Mouse (Mus musculus) heart, postnatal 0 days (tissue): ENCODE data around the gene Prss27. TPM values are rescaled to one million over a fixed set of nuclear protein-coding genes. Genes with fewer than 3 reads are reported as not detected.
A peak's percentile ranks its signal among the peaks of the same experiment; 100 is the strongest.

Source experiments
- ATAC-seq: fragments of 200-750 bp; cut with Nextera tagmentation; 2 replicates; pipeline ENCODE4 v1.8.0; 2017; ENCODE audit warnings: low read depth, moderate number of reproducible peaks, moderate library complexity; ENCODE audit not compliant: insufficient read depth
- DNase-seq: peaks from one replicate; pipeline ENCODE4 v3.0.0-alpha.2; 2016; ENCODE audit warnings: low spot score
- H3K27ac ChIP-seq: fragments of 300-500 bp; sonication (generic); 2 replicates; pipeline ENCODE4 v1.5.1; 2014; ENCODE audit warnings: low read depth, mild to moderate bottlenecking
- H3K27me3 ChIP-seq: fragments of 300-500 bp; sonication (generic); 2 replicates; pipeline ENCODE4 v1.6.1; 2014; ENCODE audit warnings: low read length, mixed read lengths; ENCODE audit not compliant: control insufficient read depth, insufficient read depth
- H3K36me3 ChIP-seq: fragments of 300-500 bp; sonication (generic); replicated peaks from 2 replicates; pipeline ENCODE4 v1.6.1; 2014; ENCODE audit warnings: low read length, mixed read lengths; ENCODE audit not compliant: control insufficient read depth, insufficient read depth
- H3K4me1 ChIP-seq: fragments of 300-500 bp; sonication (generic); 2 replicates; pipeline ENCODE4 v1.6.1; 2014; ENCODE audit warnings: antibody characterized with exemption; ENCODE audit not compliant: control insufficient read depth, insufficient read depth
- H3K4me2 ChIP-seq: fragments of 300-500 bp; sonication (generic); 2 replicates; pipeline ENCODE4 v1.6.1; 2014; ENCODE audit warnings: low read depth, mild to moderate bottlenecking, low read length, moderate library complexity
- H3K4me3 ChIP-seq: fragments of 300-500 bp; sonication (generic); 2 replicates; pipeline ENCODE4 v1.5.1; 2014; ENCODE audit warnings: low read depth, low read length
- H3K9ac ChIP-seq: fragments of 300-500 bp; sonication (generic); replicated peaks from 2 replicates; pipeline ENCODE4 v1.6.1; 2014; ENCODE audit warnings: low read depth, low read length, mixed read lengths
- H3K9me3 ChIP-seq: fragments of 300-500 bp; sonication (generic); replicated peaks from 2 replicates; pipeline ENCODE4 v1.6.1; 2016; ENCODE audit warnings: low read length; ENCODE audit not compliant: control insufficient read depth
- CTCF ChIP-seq: IDR thresholded peaks from 2 replicates; pipeline ENCODE4 v1.5.1; 2016; ENCODE audit warnings: antibody characterized with exemption, control low read depth, low read depth
- EP300 ChIP-seq: IDR thresholded peaks from 2 replicates; pipeline ENCODE4 v1.6.1; 2016; ENCODE audit warnings: antibody characterized with exemption, low read depth
- WGBS: fragments of 180-500 bp; shearing (Covaris S2); extraction: QIAGEN DNeasy Blood & Tissue Kit; methylation state at CpG from one replicate; pipeline ENCODE4 v1.1.7; 2014; 5-methylcytosine and 5-hydroxymethylcytosine counted together
- polyA plus RNA-seq: library from polyadenylated mRNA; unstranded; fragments of >200 nt; fragmentation: Nextera tagmentation; extraction: Ambion mirVana; gene quantifications from 2 replicates; pipeline ENCODE4 v1.2.1, GENCODE M21; 2015
- total RNA-seq: library from RNA; depleted of rRNA; stranded (reverse); fragments of >200 nt; gene quantifications from 2 replicates; pipeline ENCODE4 v1.2.3, GENCODE M21; 2014; ENCODE audit warnings: low replicate concordance

Prss27 gene
- total and polyA plus RNA-seq, 2 experiments from 2014 or later: 0.99 TPM; not detected in 1

DNA sequence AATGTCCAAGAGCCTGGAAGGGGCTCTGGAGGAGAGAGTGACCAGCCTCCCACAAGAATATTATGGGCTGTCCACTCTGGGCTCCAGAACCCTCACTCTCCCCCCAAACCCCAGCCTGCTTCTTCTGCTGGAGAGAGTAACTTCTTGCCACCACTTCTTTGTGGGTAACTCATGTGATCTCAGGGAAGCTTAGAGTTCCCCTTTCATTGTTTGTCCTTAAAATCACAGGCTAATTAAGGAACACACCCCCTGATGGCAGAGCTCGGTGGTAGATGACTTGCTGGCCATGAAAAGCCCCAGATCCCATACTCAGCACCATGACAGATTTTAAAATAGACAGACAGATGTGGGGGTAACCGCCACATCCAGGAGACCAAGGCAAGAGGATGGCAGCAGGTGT lies 31.0 kb upstream of the Prss27 start:
- no peak for ATAC-seq
- no peak overlapping the region for H3K4me2 ChIP-seq
- no peaks in the 10 kb centered on the region for H3K36me3 ChIP-seq
- no peaks in the 10 kb centered on the region for H3K9me3 ChIP-seq
- 0 out of 2 replicates have a peak, but pooled peaks cover 5% of the 10 kb centered on the region for H3K27me3 ChIP-seq
- TF ChIP-seq CTCF: no peak
- no peak overlapping the region for H3K4me3 ChIP-seq
- DNase-seq: no peak
- 35% methylated on average over 2 of the region's 2 CpGs for WGBS
- no peak overlapping the region for H3K9ac ChIP-seq
- no peaks in the 10 kb centered on the region for H3K4me1 ChIP-seq
- no peak overlapping the region for H3K27ac ChIP-seq

DNA sequence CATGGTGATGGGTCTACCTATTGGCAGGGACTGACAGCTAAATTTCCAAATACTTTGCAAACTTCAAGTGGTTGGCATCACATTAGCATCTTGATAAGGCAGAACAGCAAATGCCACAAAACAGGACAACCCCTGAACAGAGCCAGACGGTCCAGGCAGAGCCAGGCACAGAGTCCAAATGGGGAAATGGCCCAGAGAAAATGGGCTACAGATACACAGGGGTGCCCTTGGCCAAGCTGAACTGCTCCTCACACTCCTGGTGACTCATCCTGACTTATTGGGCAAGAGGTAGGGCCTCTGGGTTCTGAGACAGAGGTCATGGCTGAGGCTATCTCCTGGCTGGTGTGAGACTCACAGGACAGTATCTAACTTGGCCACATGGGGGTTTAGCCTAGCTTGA lies 30.6 kb upstream of the Prss27 start:
- H3K4me1 ChIP-seq: no peaks in the 10 kb centered on the region
- H3K27ac ChIP-seq: no peak overlapping the region
- no peaks in the 10 kb centered on the region for H3K36me3 ChIP-seq
- TF ChIP-seq EP300 (no peak), CTCF (no peak)
- H3K9ac ChIP-seq: no peak overlapping the region
- 0 out of 2 replicates have a peak, but pooled peaks cover 5% of the 10 kb centered on the region for H3K27me3 ChIP-seq
- H3K4me2 ChIP-seq: no peak overlapping the region
- no peak overlapping the region for H3K4me3 ChIP-seq
- no peak for DNase-seq
- WGBS: 57% methylated on average over 1 of the region's 1 CpGs
- no peak for ATAC-seq
- no peaks in the 10 kb centered on the region for H3K9me3 ChIP-seq

DNA sequence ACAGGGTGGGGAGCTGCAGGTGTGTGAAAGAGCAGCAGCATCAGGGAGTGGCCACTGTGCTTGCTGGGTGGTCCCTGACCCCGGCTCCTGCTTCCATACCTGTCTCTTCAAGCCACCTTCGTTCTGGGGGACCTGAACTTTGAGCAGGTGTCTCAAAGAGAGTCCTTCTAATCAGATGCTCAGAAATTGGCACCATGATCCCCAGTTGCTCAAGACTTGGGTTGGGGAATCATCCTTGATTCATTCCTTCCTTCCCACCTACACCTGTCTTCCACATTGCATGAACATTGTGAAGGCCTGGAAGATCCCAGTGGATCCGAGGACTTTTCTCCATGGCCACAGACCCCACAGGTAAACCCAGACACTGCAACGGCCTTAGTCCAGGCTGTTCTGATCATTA lies 29.8 kb upstream of the Prss27 start:
- Histone ChIP-seq H3K36me3 (no peaks in the 10 kb centered on the region), H3K9me3 (no peaks in the 10 kb centered on the region), H3K4me1 (no peaks in the 10 kb centered on the region), H3K4me3 (no peak overlapping the region), H3K27me3 (0 out of 2 replicates have a peak, but pooled peaks cover 5% of the 10 kb centered on the region), H3K4me2 (no peak overlapping the region), H3K9ac (no peak overlapping the region), H3K27ac (no peak overlapping the region)
- TF ChIP-seq EP300: no peak
- no peak for TF ChIP-seq CTCF
- no peak for ATAC-seq
- 65% methylated on average over 4 of the region's 4 CpGs for WGBS
- DNase-seq: no peak

DNA sequence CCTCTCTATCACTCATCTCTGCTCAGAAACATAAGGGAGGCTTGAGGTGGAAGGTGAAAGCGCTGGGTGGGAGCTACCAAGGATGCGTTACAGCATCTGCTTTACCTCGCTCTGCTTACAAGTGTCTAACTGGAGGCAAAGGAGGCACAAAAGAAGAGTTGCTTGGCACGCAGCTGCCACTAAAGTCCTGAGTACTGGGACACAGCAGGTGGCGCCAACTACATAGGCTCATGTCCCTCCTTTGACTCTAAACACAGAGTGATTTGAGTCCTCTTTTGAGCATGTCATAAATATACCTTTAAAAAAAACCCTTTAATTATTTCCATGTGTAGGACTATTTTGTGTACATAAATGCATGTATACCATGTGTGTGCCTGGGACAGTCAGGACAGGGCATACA lies 28.3 kb upstream of the Prss27 start:
- Histone ChIP-seq H3K36me3 (no peaks in the 10 kb centered on the region), H3K4me3 (no peak overlapping the region), H3K27me3 (0 out of 2 replicates have a peak, but pooled peaks cover 5% of the 10 kb centered on the region), H3K9ac (no peak overlapping the region), H3K9me3 (no peaks in the 10 kb centered on the region), H3K4me2 (no peak overlapping the region), H3K27ac (no peak overlapping the region), H3K4me1 (no peaks in the 10 kb centered on the region)
- TF ChIP-seq CTCF (peak; percentile 41), EP300 (no peak)
- peak; percentile 20 for DNase-seq
- 58% methylated on average over 5 of the region's 5 CpGs for WGBS
- no peak for ATAC-seq

DNA sequence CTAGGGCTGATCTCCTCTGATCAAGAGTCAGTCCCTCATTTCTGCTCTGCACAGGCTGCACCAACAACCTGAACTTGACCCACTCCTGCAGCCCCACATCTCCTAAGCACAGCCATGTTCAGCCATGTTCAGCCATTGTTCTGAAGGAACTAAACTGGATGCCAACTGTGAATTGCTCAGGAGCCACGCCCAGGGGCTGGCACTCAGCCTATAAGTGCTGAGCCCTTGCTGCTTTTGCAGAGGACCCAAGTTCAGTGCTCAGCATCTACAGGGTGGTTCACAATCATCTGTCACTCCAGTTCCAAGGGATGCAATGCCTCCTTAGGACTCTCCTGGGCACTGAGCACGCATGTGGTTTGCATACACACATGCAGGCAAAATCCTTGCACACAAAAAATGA lies 25.0 kb upstream of the Prss27 start:
- H3K9ac ChIP-seq: no peak overlapping the region
- 0 out of 2 replicates have a peak, but pooled peaks cover under 1% of the 10 kb centered on the region for H3K27me3 ChIP-seq
- no peak overlapping the region for H3K27ac ChIP-seq
- no peak overlapping the region for H3K4me3 ChIP-seq
- WGBS: 80% methylated on average over 2 of the region's 2 CpGs
- no peak overlapping the region for H3K4me2 ChIP-seq
- no peaks in the 10 kb centered on the region for H3K36me3 ChIP-seq
- no peaks in the 10 kb centered on the region for H3K4me1 ChIP-seq
- no peaks in the 10 kb centered on the region for H3K9me3 ChIP-seq
- no peak for ATAC-seq
- no peak for DNase-seq
- TF ChIP-seq CTCF: no peak
- no peak for TF ChIP-seq EP300

DNA sequence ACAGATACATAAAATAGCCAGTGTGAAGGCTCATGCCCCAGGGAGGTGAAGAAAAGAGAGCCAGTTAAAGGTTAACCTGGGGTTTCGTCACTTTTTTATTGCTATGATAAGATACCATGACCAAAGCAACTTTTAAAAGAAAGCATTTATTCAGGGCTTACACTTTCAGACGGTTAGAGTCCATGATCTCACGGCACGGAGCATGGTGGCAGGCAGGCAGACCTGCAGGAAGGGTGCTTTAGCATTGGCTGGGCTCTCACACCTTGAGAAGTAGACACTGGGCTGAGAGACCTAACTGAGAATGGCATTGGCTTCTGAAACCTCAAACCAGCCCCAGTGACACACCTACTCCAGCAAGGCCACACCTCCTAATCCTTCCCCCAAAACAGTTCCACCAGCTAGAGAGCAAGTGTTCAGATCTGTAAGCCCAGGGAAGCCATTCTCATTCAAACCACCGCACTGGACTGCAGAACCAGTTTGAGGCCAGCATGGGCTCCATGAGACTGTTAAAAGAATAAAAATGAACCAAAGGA lies 23.4 kb upstream of the Prss27 start:
- H3K27ac ChIP-seq: no peak overlapping the region
- H3K27me3 ChIP-seq: no peaks in the 10 kb centered on the region
- TF ChIP-seq EP300 (no peak), CTCF (no peak)
- no peaks in the 10 kb centered on the region for H3K4me1 ChIP-seq
- H3K9ac ChIP-seq: no peak overlapping the region
- no peak for DNase-seq
- ATAC-seq: no peak
- H3K9me3 ChIP-seq: no peaks in the 10 kb centered on the region
- no peak overlapping the region for H3K4me3 ChIP-seq
- no peak overlapping the region for H3K4me2 ChIP-seq
- 81% methylated on average over 5 of the region's 5 CpGs for WGBS
- H3K36me3 ChIP-seq: no peaks in the 10 kb centered on the region
